Mouse (Mus musculus): ENCODE data around the gene Cdk5rap2. TPM values are rescaled to one million over a fixed set of nuclear protein-coding genes. Genes with fewer than 3 reads are reported as not detected.

The Cdk5rap2 gene
- polyA plus RNA-seq (2014; fragmentation: Illumina TruSeq; extraction: RNeasy Lipid Tissue Mini Kit (QIAGEN cat#74804); ENCODE audit: low read depth, low replicate concordance), result 5.9 TPM

DNA sequence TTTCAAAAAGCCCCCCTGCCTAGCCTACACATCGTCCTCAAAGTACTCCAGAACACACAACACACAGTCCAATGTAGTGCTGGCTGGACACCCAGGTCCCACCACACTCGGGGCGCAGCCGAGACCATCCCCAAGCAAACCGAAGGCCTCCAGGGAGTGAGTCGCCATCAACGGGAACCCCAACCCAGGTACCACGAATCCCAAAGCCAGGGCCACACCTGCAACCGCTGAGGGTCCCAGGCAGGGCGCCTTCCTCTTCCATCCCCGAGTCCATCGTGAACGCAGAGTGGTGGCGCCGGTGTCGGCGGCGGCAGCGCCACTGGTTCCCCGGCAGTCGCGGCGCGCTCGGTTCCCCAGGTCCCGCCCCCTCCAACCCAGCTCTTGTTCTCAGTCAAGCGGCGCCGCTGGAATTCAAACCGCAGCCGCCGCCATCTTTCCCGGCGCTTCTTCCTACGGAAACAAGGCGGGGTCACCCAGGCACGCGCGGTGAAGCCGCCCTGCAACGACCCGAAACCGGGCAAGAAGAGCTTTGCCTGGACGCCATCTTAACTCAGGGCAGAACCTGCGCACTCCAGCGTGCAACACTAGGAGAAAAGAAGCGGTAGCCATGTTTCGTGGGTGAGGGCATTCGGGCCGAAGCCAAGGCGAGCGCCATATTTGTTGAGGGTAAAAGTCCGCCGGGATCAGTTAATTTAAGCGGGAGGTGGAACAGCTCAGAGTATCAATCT is at the start of gene Cdk5rap2:
Cdk5rap2 (minus strand) TSS at position 450 of the 728 bp plus-strand sequence.

Other genes with a start within 250 kb of the Cdk5rap2 start
- 19.9 TPM for gene Megf9, start 124.6 kb upstream of the Cdk5rap2 start, polyA plus RNA-seq (2014; fragmentation: Illumina TruSeq; extraction: RNeasy Lipid Tissue Mini Kit (QIAGEN cat#74804); ENCODE audit: low read depth, low replicate concordance)

Data from sigmoid colon, adult 10 weeks (tissue).